Mouse (Mus musculus) small intestine, adult 2 months (tissue): ENCODE measurements around the gene Elovl3. TPM values are rescaled to one million over a fixed set of nuclear protein-coding genes. Genes with fewer than 3 reads are reported as not detected.
"Not testable (repeated sequence)": the region's sequence is repeated elsewhere in the genome, so short reads cannot be mapped to it uniquely, and the experiment has no call there.

Experiments used
- H3K27ac ChIP-seq: fragments of 200-500 bp; 2 replicates; pipeline ENCODE4 v1.5.1; 2012; ENCODE audit warnings: low read depth, low read length, control low read depth, inconsistent platforms; ENCODE audit not compliant: insufficient read depth
- H3K27me3 ChIP-seq: fragments of 200-500 bp; 2 replicates; pipeline ENCODE4 v1.6.1; 2012; ENCODE audit warnings: mild to moderate bottlenecking, moderate library complexity, low read length, inconsistent platforms; ENCODE audit not compliant: control insufficient read depth, insufficient read depth
- H3K36me3 ChIP-seq: fragments of 200-500 bp; 2 replicates; pipeline ENCODE4 v1.6.1; 2012; ENCODE audit warnings: mild to moderate bottlenecking, low read length, control low read depth, inconsistent platforms; ENCODE audit not compliant: control insufficient read depth, insufficient read depth
- H3K4me1 ChIP-seq: fragments of 200-500 bp; 2 replicates; pipeline ENCODE4 v1.6.1; 2012; ENCODE audit warnings: low read length, inconsistent platforms, mixed read lengths; ENCODE audit not compliant: control insufficient read depth, insufficient read depth, insufficient read length
- H3K4me3 ChIP-seq: fragments of 200-500 bp; 2 replicates; pipeline ENCODE4 v1.5.1; 2012; ENCODE audit warnings: low read depth, mild to moderate bottlenecking, control low read depth, inconsistent platforms, low read length, moderate library complexity
- CTCF ChIP-seq: fragments of 200-500 bp; IDR thresholded peaks from 2 replicates; pipeline ENCODE4 v1.5.1; 2012; ENCODE audit warnings: low read depth, mild to moderate bottlenecking, control low read depth, inconsistent platforms, low read length, moderate library complexity, mixed read lengths; ENCODE audit not compliant: insufficient replicate concordance, insufficient read length; ENCODE audit errors: extremely low read depth
- POLR2A ChIP-seq: fragments of 200-500 bp; IDR thresholded peaks from 2 replicates; pipeline ENCODE4 v1.6.1; 2012; ENCODE audit warnings: low read depth, mild to moderate bottlenecking, control low read depth, inconsistent platforms, low read length, moderate library complexity
- WGBS: fragments of 180-500 bp; shearing (Covaris S2); methylation state at CpG from one replicate; pipeline ENCODE4 v1.1.7; 2018; 5-methylcytosine and 5-hydroxymethylcytosine counted together
- polyA plus RNA-seq: library from polyadenylated mRNA; depleted of rRNA; stranded (reverse); fragments of >200 nt; gene quantifications from 2 replicates; pipeline ENCODE4 v1.2.3, GENCODE M21; 2012

Elovl3 gene
- polyA plus RNA-seq, 1 experiment: not detected

GRCm38 (mm10) chr19:46148372-46148760 is 16.7 kb downstream of the Elovl3 start:
- Histone ChIP-seq H3K27me3 (peaks cover 48% of the 10 kb centered on the region), H3K36me3 (no peaks in the 10 kb centered on the region), H3K4me1 (peaks cover 12% of the 10 kb centered on the region), H3K27ac (no peak overlapping the region), H3K4me3 (peak overlapping the region; percentile 58)
- under 1% methylated on average over 26 of the region's 27 CpGs for WGBS
- TF ChIP-seq POLR2A (no peak), CTCF (no peak)

GRCm38 (mm10) chr19:46149091-46149490 is 17.4 kb downstream of the Elovl3 start:
- TF ChIP-seq CTCF (no peak), POLR2A (no peak)
- WGBS: 29% methylated on average over 12 of the region's 12 CpGs
- Histone ChIP-seq H3K36me3 (no peaks in the 10 kb centered on the region), H3K27me3 (peaks cover 46% of the 10 kb centered on the region), H3K27ac (no peak overlapping the region), H3K4me3 (no peak overlapping the region), H3K4me1 (peaks cover 15% of the 10 kb centered on the region)

- TF ChIP-seq POLR2A: peak; percentile 82; the same call in 1 of the 2 replicates
- no peak for TF ChIP-seq CTCF
- Histone ChIP-seq H3K27ac (peak within 1 kb of the TSS; percentile 56), H3K4me1 (peaks cover 15% of the 10 kb centered on the region), H3K36me3 (no peaks in the 10 kb centered on the region), H3K4me3 (peak within 1 kb of the TSS; percentile 84), H3K27me3 (peaks cover 26% of the 10 kb centered on the region)
- under 1% methylated on average over 37 of the region's 37 CpGs for WGBS
Observed at GRCm38 (mm10) chr19:46152127-46152803, 20.6 kb downstream of the Elovl3 start, which contains the start of gene Gbf1. Gbf1 (plus strand) TSS chr19:46152509.

- 92% methylated on average over 3 of the region's 3 CpGs for WGBS
- no peaks in the 10 kb centered on the region for H3K27me3 ChIP-seq
- H3K4me1 ChIP-seq: no peaks in the 10 kb centered on the region
- H3K36me3 ChIP-seq: peaks cover 39% of the 10 kb centered on the region
- no peak for TF ChIP-seq POLR2A
- TF ChIP-seq CTCF: no peak
- H3K4me3 ChIP-seq: no peak overlapping the region
- H3K27ac ChIP-seq: no peak overlapping the region
Observed at GRCm38 (mm10) chr19:46165950-46166349, 34.3 kb downstream of the Elovl3 start.

- H3K36me3 ChIP-seq: peaks cover 46% of the 10 kb centered on the region
- H3K27ac ChIP-seq, H3K27me3 ChIP-seq, H3K4me1 ChIP-seq, H3K4me3 ChIP-seq: not testable (repeated sequence)
- 100% methylated on average over 1 of the region's 2 CpGs for WGBS
Observed at GRCm38 (mm10) chr19:46167169-46167568, 35.5 kb downstream of the Elovl3 start.

GRCm38 (mm10) chr19:46169396-46169795 is 37.7 kb downstream of the Elovl3 start:
- no peak overlapping the region for H3K27ac ChIP-seq
- no peak overlapping the region for H3K4me3 ChIP-seq
- peaks cover 44% of the 10 kb centered on the region for H3K36me3 ChIP-seq
- H3K4me1 ChIP-seq: no peaks in the 10 kb centered on the region
- H3K27me3 ChIP-seq: no peaks in the 10 kb centered on the region
- TF ChIP-seq POLR2A: no peak
- TF ChIP-seq CTCF: no peak
- 89% methylated on average over 3 of the region's 3 CpGs for WGBS

GRCm38 (mm10) chr19:46169913-46170312 is 38.2 kb downstream of the Elovl3 start:
- no peaks in the 10 kb centered on the region for H3K4me1 ChIP-seq
- H3K4me3 ChIP-seq: no peak overlapping the region
- no peaks in the 10 kb centered on the region for H3K27me3 ChIP-seq
- TF ChIP-seq POLR2A: no peak
- no peak for TF ChIP-seq CTCF
- no peak overlapping the region for H3K27ac ChIP-seq
- WGBS: 67% methylated on average over 1 of the region's 1 CpGs
- peaks cover 43% of the 10 kb centered on the region for H3K36me3 ChIP-seq

GRCm38 (mm10) chr19:46172541-46172940 is 40.8 kb downstream of the Elovl3 start:
- H3K4me1 ChIP-seq: no peaks in the 10 kb centered on the region

More at GRCm38 (mm10) chr19:46172541-46172940, 40.8 kb downstream of the Elovl3 start:
- no peak for TF ChIP-seq CTCF
- no peak for TF ChIP-seq POLR2A
- WGBS: 77% methylated on average over 5 of the region's 5 CpGs
- Histone ChIP-seq H3K27ac (no peak overlapping the region), H3K4me3 (no peak overlapping the region), H3K36me3 (peaks cover 29% of the 10 kb centered on the region), H3K27me3 (no peaks in the 10 kb centered on the region)
